Mouse (Mus musculus): ENCODE results near the gene Adam23. TPM values are rescaled to one million over a fixed set of nuclear protein-coding genes. Genes with fewer than 3 reads are reported as not detected.

The Adam23 gene
- polyA plus RNA-seq, 1 experiment, result 7.1 TPM

GRCm38 (mm10) chr1:63459926-63460325, 14.2 kb downstream of the Adam23 start:
- 93% methylated on average over 6 of the region's 6 CpGs for WGBS
- Histone ChIP-seq H3K27ac (ENCODE audit: control insufficient read depth, insufficient read depth, low read length) (no peak overlapping the region), H3K4me3 (ENCODE audit: control insufficient read depth, insufficient read depth, low read length) (no peak overlapping the region), H3K27me3 (ENCODE audit: control insufficient read depth, insufficient read depth, low read length) (no peaks in the 10 kb centered on the region), H3K4me1 (replicated peaks; ENCODE audit: control insufficient read depth, insufficient read depth, low read length) (no peaks in the 10 kb centered on the region), H3K36me3 (ENCODE audit: control insufficient read depth, insufficient read depth, low read length) (no peaks in the 10 kb centered on the region)
- no peak for DNase-seq
- TF ChIP-seq CTCF (IDR thresholded peaks at IDR 0.05; ENCODE audit: borderline replicate concordance, control insufficient read depth, extremely low read depth, insufficient read depth, low read length, poor library complexity), result no peak
- no peak for TF ChIP-seq POLR2A (IDR thresholded peaks at IDR 0.05; ENCODE audit: control insufficient read depth, extremely low read depth, insufficient read depth, low read length, poor library complexity)

GRCm38 (mm10) chr1:63464441-63464840, 18.8 kb downstream of the Adam23 start:
- no peaks in the 10 kb centered on the region for H3K27me3 ChIP-seq (ENCODE audit: control insufficient read depth, insufficient read depth, low read length)
- no peak for TF ChIP-seq CTCF (IDR thresholded peaks at IDR 0.05; ENCODE audit: borderline replicate concordance, control insufficient read depth, extremely low read depth, insufficient read depth, low read length, poor library complexity)
- WGBS, result 85% methylated on average over 1 of the region's 1 CpGs
- H3K36me3 ChIP-seq (ENCODE audit: control insufficient read depth, insufficient read depth, low read length), result no peaks in the 10 kb centered on the region
- H3K27ac ChIP-seq (ENCODE audit: control insufficient read depth, insufficient read depth, low read length), result no peak overlapping the region
- no peak for DNase-seq
- H3K4me1 ChIP-seq (replicated peaks; ENCODE audit: control insufficient read depth, insufficient read depth, low read length), result no peaks in the 10 kb centered on the region
- no peak overlapping the region for H3K4me3 ChIP-seq (ENCODE audit: control insufficient read depth, insufficient read depth, low read length)

- Histone ChIP-seq H3K4me3 (ENCODE audit: control insufficient read depth, insufficient read depth, low read length) (no peak overlapping the region), H3K4me1 (replicated peaks; ENCODE audit: control insufficient read depth, insufficient read depth, low read length) (no peaks in the 10 kb centered on the region), H3K27ac (ENCODE audit: control insufficient read depth, insufficient read depth, low read length) (no peak overlapping the region), H3K36me3 (ENCODE audit: control insufficient read depth, insufficient read depth, low read length) (no peaks in the 10 kb centered on the region), H3K27me3 (ENCODE audit: control insufficient read depth, insufficient read depth, low read length) (no peaks in the 10 kb centered on the region)
- no peak for TF ChIP-seq POLR2A (IDR thresholded peaks at IDR 0.05; ENCODE audit: control insufficient read depth, extremely low read depth, insufficient read depth, low read length, poor library complexity)
- TF ChIP-seq CTCF (IDR thresholded peaks at IDR 0.05; ENCODE audit: borderline replicate concordance, control insufficient read depth, extremely low read depth, insufficient read depth, low read length, poor library complexity), result no peak
- WGBS, result 91% methylated on average over 2 of the region's 2 CpGs
- DNase-seq, result no peak
Measured at GRCm38 (mm10) chr1:63473272-63473671, 27.6 kb downstream of the Adam23 start.

GRCm38 (mm10) chr1:63473696-63474095, 28.0 kb downstream of the Adam23 start:
- H3K27ac ChIP-seq (ENCODE audit: control insufficient read depth, insufficient read depth, low read length), result no peak overlapping the region
- H3K27me3 ChIP-seq (ENCODE audit: control insufficient read depth, insufficient read depth, low read length), result no peaks in the 10 kb centered on the region
- H3K4me3 ChIP-seq (ENCODE audit: control insufficient read depth, insufficient read depth, low read length), result no peak overlapping the region
- WGBS, result 73% methylated on average over 8 of the region's 8 CpGs
- no peak for DNase-seq
- H3K36me3 ChIP-seq (ENCODE audit: control insufficient read depth, insufficient read depth, low read length), result no peaks in the 10 kb centered on the region
- H3K4me1 ChIP-seq (replicated peaks; ENCODE audit: control insufficient read depth, insufficient read depth, low read length), result no peaks in the 10 kb centered on the region
- no peak for TF ChIP-seq POLR2A (IDR thresholded peaks at IDR 0.05; ENCODE audit: control insufficient read depth, extremely low read depth, insufficient read depth, low read length, poor library complexity)
- no peak for TF ChIP-seq CTCF (IDR thresholded peaks at IDR 0.05; ENCODE audit: borderline replicate concordance, control insufficient read depth, extremely low read depth, insufficient read depth, low read length, poor library complexity)

- no peak for DNase-seq
- Histone ChIP-seq H3K4me1 (replicated peaks; ENCODE audit: control insufficient read depth, insufficient read depth, low read length) (no peaks in the 10 kb centered on the region), H3K36me3 (ENCODE audit: control insufficient read depth, insufficient read depth, low read length) (no peaks in the 10 kb centered on the region), H3K4me3 (ENCODE audit: control insufficient read depth, insufficient read depth, low read length) (no peak overlapping the region), H3K27ac (ENCODE audit: control insufficient read depth, insufficient read depth, low read length) (no peak overlapping the region), H3K27me3 (ENCODE audit: control insufficient read depth, insufficient read depth, low read length) (no peaks in the 10 kb centered on the region)
- TF ChIP-seq POLR2A (IDR thresholded peaks at IDR 0.05; ENCODE audit: control insufficient read depth, extremely low read depth, insufficient read depth, low read length, poor library complexity), result no peak
- no peak for TF ChIP-seq CTCF (IDR thresholded peaks at IDR 0.05; ENCODE audit: borderline replicate concordance, control insufficient read depth, extremely low read depth, insufficient read depth, low read length, poor library complexity)
- 88% methylated on average over 5 of the region's 5 CpGs for WGBS
Measured at GRCm38 (mm10) chr1:63478946-63479345, 33.3 kb downstream of the Adam23 start.

- no peak for DNase-seq
- TF ChIP-seq POLR2A (IDR thresholded peaks at IDR 0.05; ENCODE audit: control insufficient read depth, extremely low read depth, insufficient read depth, low read length, poor library complexity), result no peak
- no peak for TF ChIP-seq CTCF (IDR thresholded peaks at IDR 0.05; ENCODE audit: borderline replicate concordance, control insufficient read depth, extremely low read depth, insufficient read depth, low read length, poor library complexity)
- Histone ChIP-seq H3K27ac (ENCODE audit: control insufficient read depth, insufficient read depth, low read length) (no peak overlapping the region), H3K36me3 (ENCODE audit: control insufficient read depth, insufficient read depth, low read length) (no peaks in the 10 kb centered on the region), H3K4me1 (replicated peaks; ENCODE audit: control insufficient read depth, insufficient read depth, low read length) (no peaks in the 10 kb centered on the region), H3K27me3 (ENCODE audit: control insufficient read depth, insufficient read depth, low read length) (no peaks in the 10 kb centered on the region), H3K4me3 (ENCODE audit: control insufficient read depth, insufficient read depth, low read length) (no peak overlapping the region)
- 96% methylated on average over 6 of the region's 6 CpGs for WGBS
Measured at GRCm38 (mm10) chr1:63484646-63485045, 39.0 kb downstream of the Adam23 start.

GRCm38 (mm10) chr1:63486646-63487045, 41.0 kb downstream of the Adam23 start:
- Histone ChIP-seq H3K27ac (ENCODE audit: control insufficient read depth, insufficient read depth, low read length) (no peak overlapping the region), H3K4me1 (replicated peaks; ENCODE audit: control insufficient read depth, insufficient read depth, low read length) (no peaks in the 10 kb centered on the region), H3K36me3 (ENCODE audit: control insufficient read depth, insufficient read depth, low read length) (no peaks in the 10 kb centered on the region), H3K4me3 (ENCODE audit: control insufficient read depth, insufficient read depth, low read length) (no peak overlapping the region), H3K27me3 (ENCODE audit: control insufficient read depth, insufficient read depth, low read length) (no peaks in the 10 kb centered on the region)
- TF ChIP-seq CTCF (IDR thresholded peaks at IDR 0.05; ENCODE audit: borderline replicate concordance, control insufficient read depth, extremely low read depth, insufficient read depth, low read length, poor library complexity), result no peak
- TF ChIP-seq POLR2A (IDR thresholded peaks at IDR 0.05; ENCODE audit: control insufficient read depth, extremely low read depth, insufficient read depth, low read length, poor library complexity), result no peak
- 70% methylated on average over 2 of the region's 2 CpGs for WGBS
- DNase-seq, result no peak

Data from thymus, adult 2 months (tissue).